Mouse (Mus musculus) neural tube, postnatal 0 days (tissue): ENCODE data around the gene Bco2. TPM values are rescaled to one million over a fixed set of nuclear protein-coding genes. Genes with fewer than 3 reads are reported as not detected.

Experiments
- polyA plus RNA-seq: library from polyadenylated mRNA; unstranded; fragments of >200 nt; fragmentation: Nextera tagmentation; extraction: Ambion mirVana; gene quantifications from 2 replicates; pipeline ENCODE4 v1.2.1, GENCODE M21; 2015

The Bco2 gene
- 0.42 and 0.55 TPM in 2 replicates for polyA plus RNA-seq

GRCm38 (mm10) chr9:50555094-50555446 lies at the start of gene Bco2:
Bco2 (minus strand) TSS chr9:50555181.

GRCm38 (mm10) chr9:50603189-50603997 lies 48.4 kb upstream of the Bco2 start, which contains the start of the genes Sdhd and Timm8b:
Sdhd (minus strand) TSS chr9:50603812.
Timm8b (plus strand) TSS chr9:50603910.

GRCm38 (mm10) chr9:50561145-50561917 lies 6.3 kb upstream of the Bco2 start, which contains the start of gene Tex12:
Tex12 (minus strand) TSS chr9:50561325.

GRCm38 (mm10) chr9:50554241-50555093 lies 514 bp downstream of the Bco2 start, which contains the start of gene Il18:
Il18 (plus strand) TSS chr9:50554827.

GRCm38 (mm10) chr9:50528293-50528892 lies 26.6 kb downstream of the Bco2 start, which contains the start of gene Pts:
Pts (minus strand) TSS chr9:50528724.

GRCm38 (mm10) chr9:50494311-50494710 lies 60.7 kb downstream of the Bco2 start, which contains the start of gene Plet1:
Plet1 (plus strand) TSS chr9:50494525.

Other genes with a start within 250 kb of the Bco2 start
- 105 and 119 TPM in 2 replicates for gene Rpl10-ps3, start 210.2 kb downstream of the Bco2 start, polyA plus RNA-seq
- 0.56 and 0.90 TPM in 2 replicates for gene Plet1, start 60.7 kb downstream of the Bco2 start, polyA plus RNA-seq
- gene Pts, start 26.5 kb downstream of the Bco2 start, polyA plus RNA-seq = 97.8 and 101 TPM in 2 replicates
- gene Il18, start 354 bp downstream of the Bco2 start, polyA plus RNA-seq = 37.1 and 50.8 TPM in 2 replicates
- 0.46 TPM in 1 of 2 replicates, not detected in the other for gene Tex12, start 6.1 kb upstream of the Bco2 start, polyA plus RNA-seq
- gene Sdhd, start 48.6 kb upstream of the Bco2 start, polyA plus RNA-seq = 353 and 365 TPM in 2 replicates
- 492 and 511 TPM in 2 replicates for gene Timm8b, start 48.7 kb upstream of the Bco2 start, polyA plus RNA-seq
- 4.5 and 6.8 TPM in 2 replicates for gene Pih1d2, start 62.1 kb upstream of the Bco2 start, polyA plus RNA-seq
- 22.0 and 22.5 TPM in 2 replicates for gene Nkapd1, start 62.3 kb upstream of the Bco2 start, polyA plus RNA-seq
- 73.7 and 79.1 TPM in 2 replicates for gene Dlat, start 104.6 kb upstream of the Bco2 start, polyA plus RNA-seq
- 25.4 and 27.9 TPM in 2 replicates for gene Dixdc1, start 184.3 kb upstream of the Bco2 start, polyA plus RNA-seq
- 2.3 and 3.6 TPM in 2 replicates for gene 2310030G06Rik, start 191.4 kb upstream of the Bco2 start, polyA plus RNA-seq
- 64.2 and 69.0 TPM in 2 replicates for gene Cryab, start 196.1 kb upstream of the Bco2 start, polyA plus RNA-seq
- gene Hspb2, start 197.2 kb upstream of the Bco2 start, polyA plus RNA-seq = 3.3 and 4.1 TPM in 2 replicates
- gene Fdxacb1, start 213.1 kb upstream of the Bco2 start, polyA plus RNA-seq = 7.9 and 8.8 TPM in 2 replicates
- gene Alg9, start 219.8 kb upstream of the Bco2 start, polyA plus RNA-seq = 47.7 and 52.7 TPM in 2 replicates
- 64.4 and 69.0 TPM in 2 replicates for gene 1110032A03Rik, start 220.3 kb upstream of the Bco2 start, polyA plus RNA-seq